Mouse (Mus musculus) activated CD4-positive, CD25-positive, alpha-beta regulatory T cell, adult 9 weeks (primary cell): ENCODE data around the gene Otud7a. TPM values are rescaled to one million over a fixed set of nuclear protein-coding genes. Genes with fewer than 3 reads are reported as not detected.

Experiments
- polyA plus RNA-seq: library from polyadenylated mRNA; unstranded; fragments of 100-300 nt; shearing (Covaris generic); gene quantifications from one replicate; pipeline ENCODE4 v1.2.1, GENCODE M21; 2017

The Otud7a gene
- polyA plus RNA-seq, result not detected

GRCm38 (mm10) chr7:63444484-63445345 is at the start of gene Otud7a:
Gene Otud7a (plus strand): TSS chr7:63444751.

Other genes starting within 250 kb of the Otud7a start
- gene Chrna7, start 232.2 kb upstream of the Otud7a start, polyA plus RNA-seq, result not detected